11 mouse cellular contexts compared by ENCODE assay signal in the genomic region with DNA sequence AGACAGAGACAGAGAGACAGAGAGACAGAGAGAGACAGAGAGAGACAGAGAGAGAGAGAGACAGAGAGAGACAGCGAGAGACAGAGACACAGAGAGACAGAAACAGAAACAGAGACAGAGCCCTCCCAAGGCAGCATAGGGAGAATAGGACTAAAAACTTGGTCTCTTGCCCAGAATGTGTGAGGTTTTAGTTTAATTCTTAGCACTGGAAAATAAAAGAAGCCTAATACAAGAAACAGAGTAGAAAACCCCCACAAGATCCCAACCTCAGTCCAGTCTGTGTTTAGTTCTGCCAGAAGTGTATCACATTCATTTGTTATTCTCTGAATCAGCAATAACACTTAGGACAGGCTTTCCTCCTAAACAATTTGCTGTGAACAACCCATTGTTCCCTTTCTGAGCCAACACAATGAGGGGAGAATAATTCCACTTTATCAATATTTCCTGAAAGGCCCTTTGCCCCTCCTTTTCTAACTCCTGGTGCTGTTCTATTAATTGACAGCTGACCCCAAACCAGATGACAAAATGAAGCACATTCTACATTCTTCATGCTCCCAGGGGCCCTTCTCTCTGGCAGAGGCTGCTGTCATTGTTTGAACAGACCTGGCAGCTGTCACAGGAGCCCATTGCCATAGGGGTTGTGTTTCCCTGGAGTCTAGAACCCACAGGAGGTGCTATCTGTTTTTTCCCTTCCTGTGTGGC. TPM values are rescaled to one million over a fixed set of nuclear protein-coding genes. Genes with fewer than 3 reads are reported as not detected.
DNase-seq lines count a peak whose midpoint lies in the region; ATAC-seq and TF ChIP-seq lines count a peak whose summit lies in the region.
"Had no signal": no experiment of that assay in that cellular context is flagged by ENCODE, and none has a peak within 500 bp of the region (broad histone marks: within the 10 kb centered on the region; RNA-seq: fewer than 3 reads in every experiment).

No protein-coding gene starts in this region.

- no peak overlapping the region for H3K9ac ChIP-seq in kidney, postnatal 0 days (ENCODE audit: low read depth, low read length)
- H3K9ac ChIP-seq in embryonic facial prominence, embryonic 12.5 days: no peak overlapping the region
- H3K9ac ChIP-seq in heart, postnatal 0 days (replicated peaks; ENCODE audit: low read depth, low read length): no peak overlapping the region

- no peaks in the 10 kb centered on the region for H3K36me3 ChIP-seq in kidney, postnatal 0 days (ENCODE audit: insufficient read depth, low read length)
- H3K36me3 ChIP-seq in embryonic facial prominence, embryonic 12.5 days: no peaks in the 10 kb centered on the region
- no peaks in the 10 kb centered on the region for H3K36me3 ChIP-seq in heart, postnatal 0 days (replicated peaks; ENCODE audit: control insufficient read depth, insufficient read depth, low read length)

- H3K9me3 ChIP-seq in kidney, postnatal 0 days (replicated peaks; ENCODE audit: low read length): no peaks in the 10 kb centered on the region
- no peaks in the 10 kb centered on the region for H3K9me3 ChIP-seq in embryonic facial prominence, embryonic 12.5 days
- H3K9me3 ChIP-seq in heart, postnatal 0 days (replicated peaks; ENCODE audit: control insufficient read depth, low read length): no peaks in the 10 kb centered on the region

- no peak overlapping the region for H3K27ac ChIP-seq in kidney, postnatal 0 days
- H3K27ac ChIP-seq in embryonic facial prominence, embryonic 12.5 days: peak overlapping the region; percentile 69; the same call in 1 of the 2 replicates
- H3K27ac ChIP-seq in heart, postnatal 0 days (ENCODE audit: low read depth): 0 out of 2 replicates have a peak overlapping the region, but pooled peaks have one; percentile 15

- no peak overlapping the region for H3K4me2 ChIP-seq in kidney, postnatal 0 days (ENCODE audit: low read length)
- no peak overlapping the region for H3K4me2 ChIP-seq in embryonic facial prominence, embryonic 12.5 days (replicated peaks)
- no peak overlapping the region for H3K4me2 ChIP-seq in heart, postnatal 0 days (ENCODE audit: low read depth, low read length)

- intact Hi-C loops in left cerebral cortex, postnatal 10 days (cut with DNase I): no loop called here

- peak; percentile 14 for DNase-seq in kidney, postnatal 0 days (ENCODE audit: low spot score)
- DNase-seq in kidney, adult 9 months: no peak
- peak; percentile 18 for DNase-seq in heart, postnatal 0 days (ENCODE audit: low spot score)
- peak; percentile 26 for DNase-seq in neural tube, embryonic 10.5 days (ENCODE audit: extremely low spot score, low spot score)
- no peak for DNase-seq in left cerebral cortex, postnatal 10 days (ENCODE audit: extremely low spot score in 1 of 2, low spot score in 2 of 2)
- DNase-seq in frontal cortex, adult 2 months (ENCODE audit: extremely low spot score in 1 of 2, low spot score in 1 of 2): no peak
- no peak for DNase-seq in right cerebral cortex, postnatal 25 days
- DNase-seq: cerebellum, postnatal 14 days; thymus, adult 18-20 months had no signal

- 88% methylated on average over 1 of the region's 1 CpGs for WGBS in kidney, postnatal 0 days
- 87% methylated on average over 1 of the region's 1 CpGs for WGBS in embryonic facial prominence, embryonic 12.5 days
- 90% methylated on average over 1 of the region's 1 CpGs for WGBS in heart, postnatal 0 days

- ATAC-seq in kidney, postnatal 0 days (replicated peaks; ENCODE audit: low FRiP score, low read depth): no peak
- ATAC-seq in embryonic facial prominence, embryonic 12.5 days (ENCODE audit: insufficient number of reproducible peaks, insufficient read depth, low FRiP score, low TSS enrichment): 0 out of 2 replicates have a peak, but pooled peaks have one; percentile 47
- peak; percentile 53; the same call in 1 of the 2 replicates for ATAC-seq in heart, postnatal 0 days (ENCODE audit: insufficient read depth, low read depth)
- ATAC-seq: lung, postnatal 0 days had no signal

- no peak overlapping the region for H3K4me3 ChIP-seq in kidney, postnatal 0 days (replicated peaks; ENCODE audit: low read depth, low read length)
- no peak overlapping the region for H3K4me3 ChIP-seq in embryonic facial prominence, embryonic 12.5 days
- no peak overlapping the region for H3K4me3 ChIP-seq in heart, postnatal 0 days (ENCODE audit: low read depth, low read length)

- no peaks in the 10 kb centered on the region for H3K27me3 ChIP-seq in kidney, postnatal 0 days (ENCODE audit: insufficient read depth, low read length)
- no peaks in the 10 kb centered on the region for H3K27me3 ChIP-seq in embryonic facial prominence, embryonic 12.5 days
- no peaks in the 10 kb centered on the region for H3K27me3 ChIP-seq in heart, postnatal 0 days (ENCODE audit: control insufficient read depth, insufficient read depth, low read length)

- TF ChIP-seq EP300 in heart, postnatal 0 days (IDR thresholded peaks at IDR 0.05; ENCODE audit: low read depth): 0 out of 2 replicates have a peak, but pooled peaks have one; percentile 59

- no peak for TF ChIP-seq CTCF in kidney, postnatal 0 days (IDR thresholded peaks at IDR 0.05; ENCODE audit: low read depth)
- no peak for TF ChIP-seq CTCF in heart, postnatal 0 days (IDR thresholded peaks at IDR 0.05; ENCODE audit: low read depth)

- no peaks in the 10 kb centered on the region for H3K4me1 ChIP-seq in kidney, postnatal 0 days (replicated peaks; ENCODE audit: insufficient read depth, low read length)
- peaks cover 8% of the 10 kb centered on the region; the same call in 1 of the 2 replicates for H3K4me1 ChIP-seq in embryonic facial prominence, embryonic 12.5 days
- no peaks in the 10 kb centered on the region for H3K4me1 ChIP-seq in heart, postnatal 0 days (ENCODE audit: control insufficient read depth, insufficient read depth)

RNA-seq across cellular contexts. Expression of a gene that starts 44.5 kb away (rescaled TPM):
- polyA plus RNA-seq in kidney, postnatal 0 days (2015; fragmentation: Nextera tagmentation; extraction: Ambion mirVana): 2.0 and 2.3 TPM in 2 replicates
- polyA plus RNA-seq in embryonic facial prominence, embryonic 12.5 days (2016; fragmentation: Nextera tagmentation; extraction: Ambion mirVana): 0.93 and 1.1 TPM in 2 replicates
- total RNA-seq in heart, postnatal 0 days (2014; rRNA removed; ENCODE audit: low replicate concordance): 0.84 and 1.2 TPM in 2 replicates
- polyA plus RNA-seq in heart, postnatal 0 days (2015; fragmentation: Nextera tagmentation; extraction: Ambion mirVana): 0.32 and 0.51 TPM in 2 replicates
- total RNA-seq in left cerebral cortex, postnatal 10 days (2021): 10 to 100 TPM; 19.6 to 22.1 TPM
- 3.4 and 3.6 TPM in 2 replicates for polyA plus RNA-seq in frontal cortex, adult 2 months (2012; rRNA removed)

Comparison
In these comparisons a context has a peak if more than half of its experiments do, and no peak if none do; other contexts are left out.
1. DNase-seq: peak in kidney, postnatal 0 days (single experiment), heart, postnatal 0 days (single experiment) and neural tube, embryonic 10.5 days (single experiment); none in kidney, adult 9 months (single experiment), left cerebral cortex, postnatal 10 days (0 of 2), frontal cortex, adult 2 months (0 of 2) and right cerebral cortex, postnatal 25 days (single experiment).